Mouse (Mus musculus): ENCODE results near the gene Yif1a.

- TF ChIP-seq EP300 (IDR thresholded peaks at IDR 0.05; ENCODE audit: low read depth) (no peak), CTCF (IDR thresholded peaks at IDR 0.05; ENCODE audit: low read depth) (peak; percentile 75)
These were observed 15.3 kb upstream of the Yif1a start for GRCm38 (mm10) chr19:5073028-5073427.

All from liver, embryonic 14.5 days (tissue).